Mouse (Mus musculus): ENCODE measurements around the gene Fkbp11. TPM values are rescaled to one million over a fixed set of nuclear protein-coding genes. Genes with fewer than 3 reads are reported as not detected.

The Fkbp11 gene
- 3.6 and 7.1 TPM in 2 replicates for polyA plus RNA-seq (2014; fragmentation: Nextera tagmentation; extraction: Ambion mirVana)

GRCm38 (mm10) chr15:98727443-98728321 lies at the start of gene Fkbp11:
Fkbp11 (minus strand) TSS chr15:98728198.
- Histone ChIP-seq H3K9me3 (ENCODE audit: control insufficient read depth, low read length) (no peaks in the 10 kb centered on the region), H3K36me3 (ENCODE audit: control insufficient read depth, insufficient read depth, low read length) (no peaks in the 10 kb centered on the region), H3K4me1 (ENCODE audit: control insufficient read depth, insufficient read depth, low read length) (peaks cover 7% of the 10 kb centered on the region; the same call in 1 of the 2 replicates), H3K4me2 (ENCODE audit: low read depth, low read length) (peak within 1 kb of the TSS; percentile 77), H3K27me3 (ENCODE audit: control insufficient read depth, insufficient read depth, low read length) (peaks cover 5% of the 10 kb centered on the region; the same call in 1 of the 2 replicates), H3K9ac (replicated peaks; ENCODE audit: low read depth, low read length) (peak within 1 kb of the TSS; percentile 43; the same call in 1 of the 2 replicates), H3K27ac (ENCODE audit: low read depth, low read length) (no peak within 1 kb of the TSS), H3K4me3 (ENCODE audit: low read depth, low read length) (peak within 1 kb of the TSS; percentile 39)
- under 1% methylated on average over 37 of the region's 39 CpGs for WGBS
- peak; percentile 71 for ATAC-seq (ENCODE audit: low read depth)

- no peaks in the 10 kb centered on the region for H3K36me3 ChIP-seq (ENCODE audit: control insufficient read depth, insufficient read depth, low read length)
- peak within 1 kb of the TSS; percentile 17; the same call in 1 of the 2 replicates for H3K4me2 ChIP-seq (ENCODE audit: low read depth, low read length)
- WGBS = 0% methylated on average over 31 of the region's 33 CpGs
- ATAC-seq (ENCODE audit: low read depth) = no peak
- H3K27ac ChIP-seq (ENCODE audit: low read depth, low read length) = no peak within 1 kb of the TSS
- H3K9me3 ChIP-seq (ENCODE audit: control insufficient read depth, low read length) = no peaks in the 10 kb centered on the region
- no peak within 1 kb of the TSS for H3K9ac ChIP-seq (replicated peaks; ENCODE audit: low read depth, low read length)
- peak within 1 kb of the TSS; percentile 15; the same call in 1 of the 2 replicates for H3K4me3 ChIP-seq (ENCODE audit: low read depth, low read length)
- peaks cover 8% of the 10 kb centered on the region for H3K4me1 ChIP-seq (ENCODE audit: control insufficient read depth, insufficient read depth, low read length)
- H3K27me3 ChIP-seq (ENCODE audit: control insufficient read depth, insufficient read depth, low read length) = peaks cover 77% of the 10 kb centered on the region
Measured at GRCm38 (mm10) chr15:98777762-98778161, 49.8 kb upstream of the Fkbp11 start, which contains the start of gene Wnt10b. Wnt10b (minus strand) TSS chr15:98778150.

GRCm38 (mm10) chr15:98777005-98777616 lies 49.1 kb upstream of the Fkbp11 start:
- H3K27ac ChIP-seq (ENCODE audit: low read depth, low read length) = no peak overlapping the region
- no peak for ATAC-seq (ENCODE audit: low read depth)
- no peaks in the 10 kb centered on the region for H3K9me3 ChIP-seq (ENCODE audit: control insufficient read depth, low read length)
- peaks cover 84% of the 10 kb centered on the region for H3K27me3 ChIP-seq (ENCODE audit: control insufficient read depth, insufficient read depth, low read length)
- no peak overlapping the region for H3K9ac ChIP-seq (replicated peaks; ENCODE audit: low read depth, low read length)
- peak overlapping the region; percentile 15; the same call in 1 of the 2 replicates for H3K4me3 ChIP-seq (ENCODE audit: low read depth, low read length)
- peaks cover 13% of the 10 kb centered on the region for H3K4me1 ChIP-seq (ENCODE audit: control insufficient read depth, insufficient read depth, low read length)
- H3K4me2 ChIP-seq (ENCODE audit: low read depth, low read length) = no peak overlapping the region; the same call in 1 of the 2 replicates
- WGBS = 4% methylated on average over 19 of the region's 19 CpGs
- no peaks in the 10 kb centered on the region for H3K36me3 ChIP-seq (ENCODE audit: control insufficient read depth, insufficient read depth, low read length)

GRCm38 (mm10) chr15:98776280-98777004 lies 48.4 kb upstream of the Fkbp11 start:
- ATAC-seq (ENCODE audit: low read depth) = peak; percentile 66
- Histone ChIP-seq H3K9me3 (ENCODE audit: control insufficient read depth, low read length) (no peaks in the 10 kb centered on the region), H3K9ac (replicated peaks; ENCODE audit: low read depth, low read length) (no peak overlapping the region)

GRCm38 (mm10) chr15:98775533-98775932 lies 47.5 kb upstream of the Fkbp11 start:
- H3K4me3 ChIP-seq (ENCODE audit: low read depth, low read length) = no peak overlapping the region
- H3K4me1 ChIP-seq (ENCODE audit: control insufficient read depth, insufficient read depth, low read length) = peaks cover 13% of the 10 kb centered on the region
- 2% methylated on average over 5 of the region's 5 CpGs for WGBS
- H3K27me3 ChIP-seq (ENCODE audit: control insufficient read depth, insufficient read depth, low read length) = peaks cover 86% of the 10 kb centered on the region
- ATAC-seq (ENCODE audit: low read depth) = no peak
- H3K4me2 ChIP-seq (ENCODE audit: low read depth, low read length) = no peak overlapping the region
- no peak overlapping the region for H3K27ac ChIP-seq (ENCODE audit: low read depth, low read length)
- no peaks in the 10 kb centered on the region for H3K9me3 ChIP-seq (ENCODE audit: control insufficient read depth, low read length)
- H3K9ac ChIP-seq (replicated peaks; ENCODE audit: low read depth, low read length) = no peak overlapping the region
- H3K36me3 ChIP-seq (ENCODE audit: control insufficient read depth, insufficient read depth, low read length) = no peaks in the 10 kb centered on the region

More at GRCm38 (mm10) chr15:98776280-98777004, 48.4 kb upstream of the Fkbp11 start:
- H3K4me2 ChIP-seq (ENCODE audit: low read depth, low read length) = peak overlapping the region; percentile 31; the same call in 1 of the 2 replicates
- peaks cover 13% of the 10 kb centered on the region for H3K4me1 ChIP-seq (ENCODE audit: control insufficient read depth, insufficient read depth, low read length)
- WGBS = under 1% methylated on average over 62 of the region's 62 CpGs
- H3K4me3 ChIP-seq (ENCODE audit: low read depth, low read length) = peak overlapping the region; percentile 25
- no peaks in the 10 kb centered on the region for H3K36me3 ChIP-seq (ENCODE audit: control insufficient read depth, insufficient read depth, low read length)
- peaks cover 87% of the 10 kb centered on the region for H3K27me3 ChIP-seq (ENCODE audit: control insufficient read depth, insufficient read depth, low read length)
- no peak overlapping the region for H3K27ac ChIP-seq (ENCODE audit: low read depth, low read length)

- WGBS = 5% methylated on average over 15 of the region's 15 CpGs
- H3K27me3 ChIP-seq (ENCODE audit: control insufficient read depth, insufficient read depth, low read length) = peaks cover 76% of the 10 kb centered on the region
- no peak overlapping the region for H3K27ac ChIP-seq (ENCODE audit: low read depth, low read length)
- H3K36me3 ChIP-seq (ENCODE audit: control insufficient read depth, insufficient read depth, low read length) = no peaks in the 10 kb centered on the region
- H3K4me1 ChIP-seq (ENCODE audit: control insufficient read depth, insufficient read depth, low read length) = peaks cover 13% of the 10 kb centered on the region
- no peak overlapping the region for H3K9ac ChIP-seq (replicated peaks; ENCODE audit: low read depth, low read length)
- no peaks in the 10 kb centered on the region for H3K9me3 ChIP-seq (ENCODE audit: control insufficient read depth, low read length)
- ATAC-seq (ENCODE audit: low read depth) = no peak
- H3K4me3 ChIP-seq (ENCODE audit: low read depth, low read length) = no peak overlapping the region
- no peak overlapping the region for H3K4me2 ChIP-seq (ENCODE audit: low read depth, low read length)
Measured at GRCm38 (mm10) chr15:98774096-98774495, 46.1 kb upstream of the Fkbp11 start.

GRCm38 (mm10) chr15:98772511-98773211 lies 44.7 kb upstream of the Fkbp11 start:
- no peak overlapping the region for H3K9ac ChIP-seq (replicated peaks; ENCODE audit: low read depth, low read length)
- no peaks in the 10 kb centered on the region for H3K36me3 ChIP-seq (ENCODE audit: control insufficient read depth, insufficient read depth, low read length)
- H3K4me2 ChIP-seq (ENCODE audit: low read depth, low read length) = peak overlapping the region; percentile 38
- peaks cover 68% of the 10 kb centered on the region for H3K27me3 ChIP-seq (ENCODE audit: control insufficient read depth, insufficient read depth, low read length)
- WGBS = 3% methylated on average over 36 of the region's 36 CpGs
- peaks cover 12% of the 10 kb centered on the region for H3K4me1 ChIP-seq (ENCODE audit: control insufficient read depth, insufficient read depth, low read length)
- ATAC-seq (ENCODE audit: low read depth) = no peak
- peak overlapping the region; percentile 3 for H3K4me3 ChIP-seq (ENCODE audit: low read depth, low read length)
- no peak overlapping the region for H3K27ac ChIP-seq (ENCODE audit: low read depth, low read length)
- no peaks in the 10 kb centered on the region for H3K9me3 ChIP-seq (ENCODE audit: control insufficient read depth, low read length)

- H3K9ac ChIP-seq (replicated peaks; ENCODE audit: low read depth, low read length) = no peak overlapping the region
Measured at GRCm38 (mm10) chr15:98771813-98772425, 43.9 kb upstream of the Fkbp11 start.

More at GRCm38 (mm10) chr15:98771813-98772425, 43.9 kb upstream of the Fkbp11 start:
- Histone ChIP-seq H3K9me3 (ENCODE audit: control insufficient read depth, low read length) (no peaks in the 10 kb centered on the region), H3K36me3 (ENCODE audit: control insufficient read depth, insufficient read depth, low read length) (no peaks in the 10 kb centered on the region), H3K27me3 (ENCODE audit: control insufficient read depth, insufficient read depth, low read length) (peaks cover 62% of the 10 kb centered on the region), H3K4me2 (ENCODE audit: low read depth, low read length) (no peak overlapping the region), H3K4me3 (ENCODE audit: low read depth, low read length) (peak overlapping the region; percentile 3; the same call in 1 of the 2 replicates), H3K4me1 (ENCODE audit: control insufficient read depth, insufficient read depth, low read length) (peaks cover 11% of the 10 kb centered on the region), H3K27ac (ENCODE audit: low read depth, low read length) (no peak overlapping the region)
- WGBS = 5% methylated on average over 12 of the region's 12 CpGs
- no peak for ATAC-seq (ENCODE audit: low read depth)

Data from neural tube, embryonic 14.5 days (tissue).